Mouse (Mus musculus) heart, embryonic 10.5 days (tissue): ENCODE results near the gene Slc25a48. TPM values are rescaled to one million over a fixed set of nuclear protein-coding genes. Genes with fewer than 3 reads are reported as not detected.
A peak's percentile ranks its signal among the peaks of the same experiment; 100 is the strongest.

ENCODE experiments used
- DNase-seq: peaks from one replicate; pipeline ENCODE4 v3.0.0-alpha.2; 2017; ENCODE audit warnings: low spot score
- H3K27ac ChIP-seq: fragments of 300-500 bp; sonication (generic); 2 replicates; pipeline ENCODE4 v1.5.1; 2016; ENCODE audit warnings: mild to moderate bottlenecking
- H3K27me3 ChIP-seq: fragments of 300-500 bp; sonication (generic); 2 replicates; pipeline ENCODE4 v1.6.1; 2016; ENCODE audit warnings: mild to moderate bottlenecking; ENCODE audit not compliant: poor library complexity, insufficient read depth, severe bottlenecking
- H3K36me3 ChIP-seq: fragments of 300-500 bp; sonication (generic); 2 replicates; pipeline ENCODE4 v1.6.1; 2016; ENCODE audit warnings: mild to moderate bottlenecking, moderate library complexity
- H3K4me1 ChIP-seq: fragments of 300-500 bp; sonication (generic); 2 replicates; pipeline ENCODE4 v1.6.1; 2016; ENCODE audit warnings: mild to moderate bottlenecking
- H3K4me3 ChIP-seq: fragments of 300-500 bp; sonication (generic); 2 replicates; pipeline ENCODE4 v1.5.1; 2016; ENCODE audit warnings: mild to moderate bottlenecking, moderate library complexity
- H3K9me3 ChIP-seq: fragments of 300-500 bp; sonication (generic); 2 replicates; pipeline ENCODE4 v1.6.1; 2016; ENCODE audit warnings: mild to moderate bottlenecking, moderate library complexity
- WGBS: fragments of 180-500 bp; shearing (Covaris S2); methylation state at CpG from one replicate; pipeline ENCODE4 v1.1.7; 2016; 5-methylcytosine and 5-hydroxymethylcytosine counted together
- polyA plus RNA-seq: library from polyadenylated mRNA; unstranded; fragments of >200 nt; fragmentation: Nextera tagmentation; extraction: Ambion mirVana; gene quantifications from 2 replicates; pipeline ENCODE4 v1.2.1, GENCODE M21; 2016

The Slc25a48 gene
- polyA plus RNA-seq, 1 experiment from 2014 or later = 0.05 TPM

DNA sequence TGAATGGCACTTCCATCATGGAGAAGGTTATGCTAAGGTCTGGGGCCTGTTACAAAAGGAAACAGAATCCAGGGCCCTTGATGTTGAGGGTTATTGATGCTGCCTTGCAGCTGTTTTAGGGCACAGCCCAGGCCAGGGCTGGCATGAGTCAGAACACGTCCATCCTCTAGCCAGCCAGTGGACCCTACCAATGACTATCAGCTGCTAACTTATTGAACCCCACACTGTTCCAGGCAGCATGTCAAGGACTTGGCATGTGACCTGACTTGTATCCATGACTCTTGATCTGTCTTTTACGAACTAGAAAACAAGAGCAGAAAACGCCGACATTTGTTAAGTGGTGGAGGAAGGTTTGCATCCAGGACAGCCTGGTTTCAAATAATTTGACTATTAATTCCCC, 24.6 kb downstream of the Slc25a48 start:
- no peaks in the 10 kb centered on the region for H3K4me1 ChIP-seq
- H3K36me3 ChIP-seq = no peaks in the 10 kb centered on the region
- no peak overlapping the region for H3K27ac ChIP-seq
- no peak for DNase-seq
- peaks cover 16% of the 10 kb centered on the region for H3K27me3 ChIP-seq
- no peaks in the 10 kb centered on the region for H3K9me3 ChIP-seq
- 85% methylated on average over 4 of the region's 4 CpGs for WGBS
- H3K4me3 ChIP-seq = no peak overlapping the region

DNA sequence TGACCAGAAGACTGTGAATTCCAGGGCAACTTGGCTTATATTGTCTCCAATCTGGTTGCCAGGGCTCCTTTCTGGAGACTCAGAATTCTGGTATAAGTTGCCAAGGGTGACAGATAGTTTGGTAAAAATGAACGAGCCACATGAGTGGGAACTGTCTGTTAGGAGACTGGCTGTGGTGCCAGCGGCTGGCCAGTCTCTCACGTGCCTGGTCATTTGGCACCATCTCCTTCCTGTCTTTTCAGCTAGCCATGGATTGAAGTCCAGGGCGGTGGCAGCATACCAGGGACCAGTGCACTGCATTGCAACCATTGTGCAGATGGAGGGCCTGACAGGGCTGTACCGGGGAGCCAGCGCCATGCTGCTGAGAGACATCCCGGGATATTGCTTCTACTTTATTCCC, 25.1 kb downstream of the Slc25a48 start:
- H3K9me3 ChIP-seq = no peaks in the 10 kb centered on the region
- no peak overlapping the region for H3K27ac ChIP-seq
- no peaks in the 10 kb centered on the region for H3K4me1 ChIP-seq
- H3K36me3 ChIP-seq = no peaks in the 10 kb centered on the region
- peaks cover 16% of the 10 kb centered on the region for H3K27me3 ChIP-seq
- DNase-seq = no peak
- WGBS = 81% methylated on average over 7 of the region's 7 CpGs
- no peak overlapping the region for H3K4me3 ChIP-seq

- Histone ChIP-seq H3K4me1 (no peaks in the 10 kb centered on the region), H3K27ac (no peak overlapping the region), H3K9me3 (no peaks in the 10 kb centered on the region), H3K4me3 (no peak overlapping the region), H3K27me3 (peaks cover 16% of the 10 kb centered on the region), H3K36me3 (no peaks in the 10 kb centered on the region)
- 68% methylated on average over 6 of the region's 6 CpGs for WGBS
- DNase-seq = no peak
These were observed 25.6 kb downstream of the Slc25a48 start for GRCm38 (mm10) chr13:56463750-56464149.

- Histone ChIP-seq H3K4me1 (no peaks in the 10 kb centered on the region), H3K4me3 (no peak overlapping the region), H3K36me3 (no peaks in the 10 kb centered on the region), H3K27ac (no peak overlapping the region), H3K27me3 (peaks cover 16% of the 10 kb centered on the region), H3K9me3 (no peaks in the 10 kb centered on the region)
- DNase-seq = peak; percentile 56
- WGBS = 88% methylated on average over 7 of the region's 7 CpGs
These were observed 29.6 kb downstream of the Slc25a48 start for GRCm38 (mm10) chr13:56467786-56468185.

- Histone ChIP-seq H3K27me3 (peaks cover 18% of the 10 kb centered on the region), H3K4me1 (no peaks in the 10 kb centered on the region), H3K36me3 (no peaks in the 10 kb centered on the region), H3K4me3 (no peak overlapping the region), H3K9me3 (no peaks in the 10 kb centered on the region), H3K27ac (no peak overlapping the region)
- WGBS = 88% methylated on average over 4 of the region's 4 CpGs
- peak; percentile 55 for DNase-seq
These were observed 30.4 kb downstream of the Slc25a48 start for GRCm38 (mm10) chr13:56468536-56468935.

DNA sequence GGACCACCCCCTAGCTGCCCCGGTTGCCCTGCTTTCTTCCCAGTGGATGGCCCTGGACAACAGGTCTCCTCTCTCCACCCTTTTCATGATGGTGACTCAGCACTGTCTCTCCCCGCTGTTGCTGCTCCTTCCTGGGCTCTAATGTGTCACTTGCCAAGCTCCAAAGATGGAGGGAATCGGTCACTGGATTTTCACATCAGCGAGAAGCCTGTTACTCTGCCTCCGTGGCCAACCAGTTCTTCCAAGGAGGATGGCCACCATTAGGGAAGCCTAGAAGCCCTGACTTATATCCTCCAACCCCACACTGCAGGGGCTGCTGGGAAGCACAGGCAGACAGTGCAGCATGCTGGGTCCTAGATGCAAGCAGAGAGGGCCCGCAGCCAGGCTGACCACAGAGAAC, 33.1 kb downstream of the Slc25a48 start:
- H3K27ac ChIP-seq = no peak overlapping the region
- no peaks in the 10 kb centered on the region for H3K36me3 ChIP-seq
- H3K27me3 ChIP-seq = peaks cover 4% of the 10 kb centered on the region; the same call in 1 of the 2 replicates
- H3K4me3 ChIP-seq = no peak overlapping the region
- WGBS = 85% methylated on average over 6 of the region's 6 CpGs
- no peaks in the 10 kb centered on the region for H3K4me1 ChIP-seq
- H3K9me3 ChIP-seq = no peaks in the 10 kb centered on the region
- DNase-seq = peak; percentile 55

DNA sequence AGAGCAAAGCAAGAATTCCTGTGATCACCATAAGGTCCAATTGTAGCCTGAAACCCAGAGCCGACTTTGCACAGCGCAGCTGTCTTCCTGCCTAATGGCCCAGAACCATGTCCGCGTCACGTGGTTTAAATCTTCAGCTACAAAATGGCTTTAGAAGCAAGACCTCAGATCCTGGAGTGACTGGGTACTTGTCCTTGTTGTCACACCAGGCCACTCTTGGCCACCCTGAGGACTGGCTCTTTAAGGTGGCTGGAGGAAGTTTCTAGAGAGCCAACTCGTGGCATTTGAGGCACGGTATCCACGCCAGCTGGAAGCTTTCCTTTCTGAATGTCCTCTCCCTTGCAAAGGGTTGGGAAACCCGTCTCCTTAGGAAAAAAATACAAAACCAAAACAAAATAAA, 33.8 kb downstream of the Slc25a48 start:
- Histone ChIP-seq H3K27me3 (peaks cover 4% of the 10 kb centered on the region; the same call in 1 of the 2 replicates), H3K9me3 (no peaks in the 10 kb centered on the region), H3K4me3 (no peak overlapping the region), H3K36me3 (no peaks in the 10 kb centered on the region), H3K27ac (no peak overlapping the region), H3K4me1 (peaks cover 3% of the 10 kb centered on the region; the same call in 1 of the 2 replicates)
- DNase-seq = peak; percentile 48
- 80% methylated on average over 9 of the region's 9 CpGs for WGBS

- WGBS = 89% methylated on average over 9 of the region's 9 CpGs
- no peak overlapping the region for H3K27ac ChIP-seq
- no peak overlapping the region for H3K4me3 ChIP-seq
- H3K9me3 ChIP-seq = no peaks in the 10 kb centered on the region
- H3K36me3 ChIP-seq = no peaks in the 10 kb centered on the region
- H3K4me1 ChIP-seq = peaks cover 10% of the 10 kb centered on the region; the same call in 1 of the 2 replicates
- H3K27me3 ChIP-seq = peaks cover 4% of the 10 kb centered on the region; the same call in 1 of the 2 replicates
- peak; percentile 59 for DNase-seq
These were observed 34.5 kb downstream of the Slc25a48 start for GRCm38 (mm10) chr13:56472661-56473060.

DNA sequence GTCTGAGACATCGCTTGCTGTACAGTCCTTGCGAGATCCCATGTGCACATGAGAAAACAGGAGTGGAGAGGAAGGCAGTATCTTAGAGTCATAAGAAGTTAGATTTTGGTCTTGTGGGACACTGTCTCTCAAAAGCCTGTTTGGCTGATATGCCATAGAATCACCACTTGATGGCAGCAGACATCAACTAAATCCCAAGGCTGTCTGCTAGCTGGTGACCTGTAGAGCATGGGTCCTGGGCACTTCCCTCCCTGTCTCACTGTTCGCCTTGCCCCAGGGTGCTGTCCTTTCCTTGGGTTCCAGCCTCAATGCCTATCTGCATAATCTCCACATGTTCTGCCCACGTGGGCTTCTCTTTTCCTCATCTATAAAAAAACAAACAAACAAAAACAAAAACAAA, 37.2 kb downstream of the Slc25a48 start:
- 22% methylated on average over 4 of the region's 4 CpGs for WGBS
- no peaks in the 10 kb centered on the region for H3K36me3 ChIP-seq
- peaks cover 12% of the 10 kb centered on the region; the same call in 1 of the 2 replicates for H3K4me1 ChIP-seq
- no peak for DNase-seq
- no peaks in the 10 kb centered on the region for H3K9me3 ChIP-seq
- no peak overlapping the region for H3K4me3 ChIP-seq
- H3K27ac ChIP-seq = no peak overlapping the region
- H3K27me3 ChIP-seq = peaks cover 4% of the 10 kb centered on the region; the same call in 1 of the 2 replicates

DNA sequence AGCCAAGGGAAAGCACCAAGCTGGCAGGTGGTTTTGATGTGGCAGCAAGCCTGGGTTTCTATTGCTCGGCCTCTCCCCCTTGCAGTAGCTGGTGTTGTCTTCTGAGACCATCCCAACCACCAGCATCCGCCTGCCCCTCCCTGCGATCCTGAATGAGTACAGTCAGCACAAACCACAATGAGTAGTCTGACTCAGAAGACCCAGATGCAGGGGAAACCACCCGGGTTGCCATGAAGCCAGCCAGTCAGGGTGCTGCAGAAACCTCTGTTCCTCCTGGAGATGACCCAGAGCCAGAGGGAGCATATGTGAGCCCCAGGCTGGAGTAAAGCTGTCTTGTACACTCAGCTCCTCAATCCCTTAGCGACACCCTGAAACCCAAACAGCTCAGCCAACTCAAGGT, 38.6 kb downstream of the Slc25a48 start:
- Histone ChIP-seq H3K27me3 (peaks cover 4% of the 10 kb centered on the region; the same call in 1 of the 2 replicates), H3K4me3 (no peak overlapping the region), H3K27ac (no peak overlapping the region), H3K36me3 (no peaks in the 10 kb centered on the region), H3K9me3 (no peaks in the 10 kb centered on the region), H3K4me1 (peaks cover 12% of the 10 kb centered on the region; the same call in 1 of the 2 replicates)
- no peak for DNase-seq
- 71% methylated on average over 5 of the region's 5 CpGs for WGBS

GRCm38 (mm10) chr13:56477271-56477670, 39.1 kb downstream of the Slc25a48 start:
- whole genome bisulfite sequencing = 30% methylated on average over 6 of the region's 6 CpGs
- H3K9me3 ChIP-seq = no peaks in the 10 kb centered on the region
- no peak for DNase-seq
- no peaks in the 10 kb centered on the region for H3K36me3 ChIP-seq
- peaks cover 4% of the 10 kb centered on the region; the same call in 1 of the 2 replicates for H3K27me3 ChIP-seq
- no peak overlapping the region for H3K4me3 ChIP-seq
- peaks cover 12% of the 10 kb centered on the region; the same call in 1 of the 2 replicates for H3K4me1 ChIP-seq
- H3K27ac ChIP-seq = no peak overlapping the region

- no peaks in the 10 kb centered on the region for H3K36me3 ChIP-seq
- no peak for DNase-seq
- WGBS = 74% methylated on average over 6 of the region's 6 CpGs
These were observed 39.9 kb downstream of the Slc25a48 start for GRCm38 (mm10) chr13:56478027-56478426.

GRCm38 (mm10) chr13:56482146-56482545, 44.0 kb downstream of the Slc25a48 start, which contains the start of gene Il9:
Il9 (minus strand) TSS chr13:56482246.
- no peak for DNase-seq
- Histone ChIP-seq H3K4me1 (peaks cover 7% of the 10 kb centered on the region; the same call in 1 of the 2 replicates), H3K27ac (no peak within 1 kb of the TSS), H3K36me3 (no peaks in the 10 kb centered on the region), H3K4me3 (no peak within 1 kb of the TSS), H3K9me3 (no peaks in the 10 kb centered on the region), H3K27me3 (no peaks in the 10 kb centered on the region)
- WGBS = 66% methylated on average over 3 of the region's 3 CpGs

More at GRCm38 (mm10) chr13:56478027-56478426, 39.9 kb downstream of the Slc25a48 start:
- Histone ChIP-seq H3K27me3 (peaks cover 4% of the 10 kb centered on the region; the same call in 1 of the 2 replicates), H3K4me1 (peaks cover 12% of the 10 kb centered on the region; the same call in 1 of the 2 replicates), H3K4me3 (no peak overlapping the region), H3K9me3 (no peaks in the 10 kb centered on the region), H3K27ac (no peak overlapping the region)

GRCm38 (mm10) chr13:56488012-56488411, 49.9 kb downstream of the Slc25a48 start:
- no peak for DNase-seq
- H3K4me1 ChIP-seq = no peaks in the 10 kb centered on the region
- H3K27me3 ChIP-seq = no peaks in the 10 kb centered on the region
- no peak overlapping the region for H3K27ac ChIP-seq
- H3K36me3 ChIP-seq = no peaks in the 10 kb centered on the region
- H3K4me3 ChIP-seq = no peak overlapping the region
- 66% methylated on average over 5 of the region's 5 CpGs for WGBS
- H3K9me3 ChIP-seq = 0 out of 2 replicates have a peak, but pooled peaks cover 3% of the 10 kb centered on the region
